Mouse (Mus musculus) limb, embryonic 11.5 days (tissue): ENCODE results near the gene Arhgef10l. TPM values are rescaled to one million over a fixed set of nuclear protein-coding genes. Genes with fewer than 3 reads are reported as not detected.
A peak's percentile ranks its signal among the peaks of the same experiment; 100 is the strongest.

Experiments
- ATAC-seq: fragments of 200-750 bp; cut with Nextera tagmentation; 2 replicates; pipeline ENCODE4 v1.8.0; 2017; ENCODE audit warnings: low read depth; ENCODE audit not compliant: insufficient number of reproducible peaks, low FRiP score, low TSS enrichment
- DNase-seq: peaks from one replicate; pipeline ENCODE4 v3.0.0-alpha.2; 2015; ENCODE audit warnings: low spot score
- H3K27ac ChIP-seq: fragments of 300-500 bp; sonication (generic); replicated peaks from 2 replicates; pipeline ENCODE4 v1.5.1; 2014; ENCODE audit warnings: low read depth, mild to moderate bottlenecking, low read length
- H3K27me3 ChIP-seq: fragments of 300-500 bp; sonication (generic); 2 replicates; pipeline ENCODE4 v1.6.1; 2014; ENCODE audit warnings: mild to moderate bottlenecking, low read length, mixed read lengths; ENCODE audit not compliant: control insufficient read depth, insufficient read depth
- H3K36me3 ChIP-seq: fragments of 300-500 bp; sonication (generic); 2 replicates; pipeline ENCODE4 v1.6.1; 2014; ENCODE audit warnings: mild to moderate bottlenecking, low read length, moderate library complexity, mixed read lengths; ENCODE audit not compliant: control insufficient read depth, insufficient read depth
- H3K4me1 ChIP-seq: fragments of 300-500 bp; sonication (generic); 2 replicates; pipeline ENCODE4 v1.6.1; 2014; ENCODE audit warnings: low read length, mixed read lengths; ENCODE audit not compliant: control insufficient read depth, insufficient read depth
- H3K4me2 ChIP-seq: fragments of 300-500 bp; sonication (generic); 2 replicates; pipeline ENCODE4 v1.6.1; 2014; ENCODE audit warnings: low read depth, mild to moderate bottlenecking, moderate library complexity; ENCODE audit not compliant: severe bottlenecking
- H3K4me3 ChIP-seq: fragments of 300-500 bp; sonication (generic); 2 replicates; pipeline ENCODE4 v1.5.1; 2014; ENCODE audit warnings: low read depth, low read length
- H3K9ac ChIP-seq: fragments of 300-500 bp; sonication (generic); 2 replicates; pipeline ENCODE4 v1.6.1; 2014; ENCODE audit warnings: mild to moderate bottlenecking, low read length
- H3K9me3 ChIP-seq: fragments of 300-500 bp; sonication (generic); 2 replicates; pipeline ENCODE4 v1.6.1; 2016; ENCODE audit warnings: low read length; ENCODE audit not compliant: control insufficient read depth
- WGBS: fragments of 180-500 bp; shearing (Covaris S2); extraction: QIAGEN DNeasy Blood & Tissue Kit; methylation state at CpG from one replicate; pipeline ENCODE4 v1.1.7; 2014; 5-methylcytosine and 5-hydroxymethylcytosine counted together
- polyA plus RNA-seq: library from polyadenylated mRNA; unstranded; fragments of >200 nt; fragmentation: Nextera tagmentation; extraction: Ambion mirVana; gene quantifications from 2 replicates; pipeline ENCODE4 v1.2.1, GENCODE M21; 2014

Arhgef10l gene
- polyA plus RNA-seq, 1 experiment from 2014 or later: 11.8 TPM

GRCm38 (mm10) chr4:140597378-140597777 is 68.4 kb downstream of the Arhgef10l start:
- H3K9ac ChIP-seq: no peak overlapping the region
- peaks cover 2% of the 10 kb centered on the region; the same call in 1 of the 2 replicates for H3K36me3 ChIP-seq
- ATAC-seq (no peak), DNase-seq (no peak)
- no peaks in the 10 kb centered on the region for H3K27me3 ChIP-seq
- 92% methylated on average over 5 of the region's 5 CpGs for WGBS
- H3K4me2 ChIP-seq: no peak overlapping the region
- H3K27ac ChIP-seq: no peak overlapping the region
- no peak overlapping the region for H3K4me3 ChIP-seq
- 0 out of 2 replicates have a peak, but pooled peaks cover 3% of the 10 kb centered on the region for H3K9me3 ChIP-seq
- no peaks in the 10 kb centered on the region for H3K4me1 ChIP-seq

- Histone ChIP-seq H3K27ac (no peak overlapping the region), H3K4me3 (no peak overlapping the region), H3K4me2 (no peak overlapping the region), H3K27me3 (no peaks in the 10 kb centered on the region), H3K9me3 (0 out of 2 replicates have a peak, but pooled peaks cover 3% of the 10 kb centered on the region), H3K4me1 (no peaks in the 10 kb centered on the region), H3K9ac (no peak overlapping the region), H3K36me3 (peaks cover 2% of the 10 kb centered on the region; the same call in 1 of the 2 replicates)
- 89% methylated on average over 14 of the region's 14 CpGs for WGBS
- ATAC-seq (no peak), DNase-seq (no peak)
Measured at GRCm38 (mm10) chr4:140593771-140594505, 71.9 kb downstream of the Arhgef10l start.

GRCm38 (mm10) chr4:140592990-140593770 is 72.6 kb downstream of the Arhgef10l start:
- H3K27ac ChIP-seq: no peak overlapping the region
- ATAC-seq: no peak
- no peaks in the 10 kb centered on the region for H3K27me3 ChIP-seq
- no peak overlapping the region for H3K4me2 ChIP-seq
- H3K9ac ChIP-seq: no peak overlapping the region
- H3K36me3 ChIP-seq: peaks cover 2% of the 10 kb centered on the region; the same call in 1 of the 2 replicates
- DNase-seq: no peak
- WGBS: 64% methylated on average over 16 of the region's 16 CpGs
- no peak overlapping the region for H3K4me3 ChIP-seq
- H3K9me3 ChIP-seq: 0 out of 2 replicates have a peak, but pooled peaks cover 3% of the 10 kb centered on the region
- no peaks in the 10 kb centered on the region for H3K4me1 ChIP-seq

DNA sequence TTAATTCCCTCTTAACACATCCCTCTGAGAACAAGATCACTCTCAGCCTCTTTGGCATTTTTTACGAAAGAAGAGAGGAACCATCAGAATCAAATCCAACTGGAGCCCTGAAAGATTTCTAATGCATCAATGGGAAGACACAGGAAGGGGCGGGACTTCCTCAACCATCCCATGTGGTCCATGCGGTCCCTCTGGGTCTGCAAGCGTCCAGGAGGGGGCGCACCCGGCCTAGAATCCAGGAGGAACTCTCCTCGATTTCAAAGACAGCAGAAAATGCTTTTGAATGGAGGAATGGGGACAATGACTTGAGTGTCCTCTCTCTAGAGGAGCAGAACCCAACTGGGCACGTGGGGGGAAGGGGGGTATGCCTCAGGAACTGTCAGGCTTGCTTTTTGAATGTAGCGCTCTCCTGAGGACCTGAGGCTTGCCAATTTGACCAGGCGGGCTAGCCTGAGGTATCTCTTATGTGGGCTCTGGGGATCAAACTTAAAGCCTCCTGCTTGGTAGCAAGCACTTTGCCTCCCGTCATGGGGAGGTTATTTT is 73.5 kb downstream of the Arhgef10l start:
- Histone ChIP-seq H3K27me3 (no peaks in the 10 kb centered on the region), H3K9ac (no peak overlapping the region), H3K27ac (no peak overlapping the region), H3K9me3 (0 out of 2 replicates have a peak, but pooled peaks cover under 1% of the 10 kb centered on the region), H3K4me2 (no peak overlapping the region), H3K4me3 (no peak overlapping the region), H3K36me3 (peaks cover 2% of the 10 kb centered on the region; the same call in 1 of the 2 replicates), H3K4me1 (no peaks in the 10 kb centered on the region)
- DNase-seq: peak; percentile 90
- no peak for ATAC-seq
- WGBS: 27% methylated on average over 11 of the region's 11 CpGs

GRCm38 (mm10) chr4:140586478-140586877 is 79.3 kb downstream of the Arhgef10l start:
- Histone ChIP-seq H3K36me3 (no peaks in the 10 kb centered on the region), H3K9ac (no peak overlapping the region), H3K27ac (no peak overlapping the region), H3K9me3 (no peaks in the 10 kb centered on the region), H3K4me3 (no peak overlapping the region), H3K4me2 (no peak overlapping the region), H3K27me3 (no peaks in the 10 kb centered on the region), H3K4me1 (no peaks in the 10 kb centered on the region)
- DNase-seq: no peak
- WGBS: 73% methylated on average over 5 of the region's 5 CpGs
- no peak for ATAC-seq

GRCm38 (mm10) chr4:140584240-140584639 is 81.6 kb downstream of the Arhgef10l start:
- Histone ChIP-seq H3K36me3 (peaks cover 3% of the 10 kb centered on the region; the same call in 1 of the 2 replicates), H3K27me3 (no peaks in the 10 kb centered on the region), H3K9ac (no peak overlapping the region), H3K9me3 (no peaks in the 10 kb centered on the region), H3K4me2 (no peak overlapping the region), H3K4me1 (no peaks in the 10 kb centered on the region), H3K4me3 (no peak overlapping the region), H3K27ac (no peak overlapping the region)
- WGBS: 77% methylated on average over 5 of the region's 5 CpGs
- ATAC-seq (no peak), DNase-seq (no peak)

GRCm38 (mm10) chr4:140582390-140583088 is 83.3 kb downstream of the Arhgef10l start:
- no peak overlapping the region for H3K27ac ChIP-seq
- H3K36me3 ChIP-seq: peaks cover 6% of the 10 kb centered on the region; the same call in 1 of the 2 replicates
- no peak overlapping the region for H3K4me3 ChIP-seq

More at GRCm38 (mm10) chr4:140582390-140583088, 83.3 kb downstream of the Arhgef10l start:
- WGBS: 81% methylated on average over 15 of the region's 15 CpGs
- no peak overlapping the region for H3K4me2 ChIP-seq
- DNase-seq (no peak), ATAC-seq (no peak)
- H3K27me3 ChIP-seq: no peaks in the 10 kb centered on the region
- no peaks in the 10 kb centered on the region for H3K4me1 ChIP-seq
- no peak overlapping the region for H3K9ac ChIP-seq
- H3K9me3 ChIP-seq: no peaks in the 10 kb centered on the region
